Mouse (Mus musculus) monocyte, adult 2 months (primary cell): Measurements from ENCODE around the gene P4ha2.

Experiments
- DNase-seq, 2 experiments: peaks; one replicate each; pipeline ENCODE4 v3.0.0; 2022; ENCODE audit warnings: low spot score in 2 of 2, low read depth in 1 of 2

Gene P4ha2

GRCm38 (mm10) chr11:54105011-54105410 is 5.1 kb downstream of the P4ha2 start:
- DNase-seq = no peak

- DNase-seq = no peak
These were observed 6.8 kb downstream of the P4ha2 start for GRCm38 (mm10) chr11:54106676-54107075.

GRCm38 (mm10) chr11:54107239-54107638 is 7.3 kb downstream of the P4ha2 start:
- DNase-seq = no peak

DNA sequence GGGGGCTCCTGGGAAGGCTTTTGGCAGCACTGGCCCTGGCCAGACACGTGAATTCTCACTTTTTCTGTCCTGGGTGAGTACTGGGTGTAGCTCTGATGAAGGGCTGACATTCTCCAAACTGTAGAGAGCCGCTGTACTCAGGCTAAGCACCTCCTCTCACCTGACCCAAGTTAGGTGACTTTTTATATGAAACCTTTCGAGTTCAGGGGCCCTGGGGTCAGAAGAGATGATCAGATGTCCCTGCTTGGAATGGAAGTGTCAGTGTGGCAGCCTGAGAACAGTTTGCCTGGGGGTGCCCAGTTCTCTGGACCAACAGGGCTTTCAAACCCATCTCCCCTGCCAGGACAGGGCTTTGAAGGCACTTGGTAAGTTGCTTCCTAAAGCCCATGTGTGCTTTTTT is 8.2 kb downstream of the P4ha2 start:
- no peak for DNase-seq

DNA sequence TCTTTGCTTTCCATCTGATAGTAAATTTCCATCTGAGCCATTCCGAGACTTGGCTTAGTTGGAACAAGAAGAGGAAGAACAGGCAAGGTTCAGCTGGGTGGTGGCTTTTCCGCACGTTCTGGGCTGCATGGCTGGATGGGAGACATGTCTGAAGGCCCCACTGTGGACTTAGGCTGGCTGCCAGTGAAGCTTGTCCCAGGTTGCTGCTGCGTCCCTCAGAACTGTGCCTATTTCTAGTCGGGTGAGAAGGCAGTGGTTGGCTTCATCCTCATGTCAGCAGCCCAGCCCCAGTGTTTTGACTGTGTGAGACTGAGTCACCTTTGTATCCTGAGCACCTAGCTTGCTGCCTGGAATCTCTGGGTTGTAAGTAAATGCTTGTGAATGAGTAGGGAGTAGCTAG is 9.0 kb downstream of the P4ha2 start:
- DNase-seq = no peak

DNA sequence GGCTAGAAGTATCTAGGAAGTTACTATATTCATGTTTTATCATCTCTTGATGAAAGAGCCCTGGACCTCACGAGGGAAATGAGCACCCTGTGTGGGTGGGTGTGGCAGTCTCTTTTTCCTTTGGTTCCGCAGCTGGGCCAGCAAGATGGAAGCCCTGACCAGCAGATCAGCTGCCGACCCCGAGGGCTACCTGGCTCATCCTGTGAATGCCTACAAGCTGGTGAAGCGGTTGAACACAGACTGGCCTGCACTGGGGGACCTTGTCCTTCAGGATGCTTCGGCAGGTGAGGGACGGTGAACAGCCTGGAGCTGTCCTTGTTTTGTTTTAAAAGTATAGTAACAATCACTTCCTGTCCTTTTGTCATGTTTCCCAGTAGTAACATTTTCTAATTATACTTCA is 11.4 kb downstream of the P4ha2 start:
- no peak for DNase-seq

- no peak for DNase-seq
These were observed 12.3 kb downstream of the P4ha2 start for GRCm38 (mm10) chr11:54111976-54112741.

- no peak for DNase-seq
These were observed 13.0 kb downstream of the P4ha2 start for GRCm38 (mm10) chr11:54112920-54113319.

GRCm38 (mm10) chr11:54113352-54113751 is 13.5 kb downstream of the P4ha2 start:
- no peak for DNase-seq

GRCm38 (mm10) chr11:54114746-54115145 is 14.9 kb downstream of the P4ha2 start:
- DNase-seq = no peak

DNA sequence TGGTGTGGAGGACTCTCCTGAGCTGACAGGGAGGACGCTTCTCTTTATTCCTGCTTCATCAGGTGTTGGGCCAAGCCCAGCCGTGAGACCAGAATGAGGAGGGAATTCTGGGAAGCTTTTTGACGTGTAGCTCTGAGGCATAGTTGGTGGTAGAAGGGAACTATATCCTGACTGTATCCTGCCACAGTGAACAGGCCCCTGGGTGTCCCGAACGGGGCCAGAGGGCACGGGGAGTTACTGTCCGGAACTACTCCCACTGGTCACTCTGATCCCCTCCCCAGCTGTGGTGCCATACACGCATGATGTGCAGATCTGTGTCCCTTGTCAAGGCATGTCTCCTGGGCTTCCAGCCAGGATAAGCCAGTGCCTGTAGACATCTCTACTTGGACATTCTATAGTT is 15.4 kb downstream of the P4ha2 start:
- no peak for DNase-seq

DNA sequence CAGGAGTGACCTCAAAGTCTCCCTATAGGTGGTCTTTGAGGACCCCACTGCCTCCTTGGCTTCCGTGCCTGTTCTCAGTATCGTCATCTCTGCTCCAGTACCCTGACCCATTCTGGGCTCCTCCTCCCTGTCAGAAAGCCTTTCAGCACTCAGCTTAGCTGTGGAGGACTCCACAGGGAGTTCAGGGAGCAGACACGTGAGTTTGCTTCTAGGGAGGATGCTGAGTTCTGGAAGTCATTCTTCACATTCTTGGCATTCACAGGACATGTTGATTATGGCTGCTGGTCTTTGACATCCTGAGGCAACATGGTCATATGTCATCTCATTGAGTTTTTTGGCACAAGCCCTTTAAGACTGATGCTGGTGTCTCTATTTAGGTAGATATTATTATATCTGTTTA is 16.0 kb downstream of the P4ha2 start:
- no peak for DNase-seq

- DNase-seq = no peak
These were observed 16.5 kb downstream of the P4ha2 start for GRCm38 (mm10) chr11:54116406-54116805.

DNA sequence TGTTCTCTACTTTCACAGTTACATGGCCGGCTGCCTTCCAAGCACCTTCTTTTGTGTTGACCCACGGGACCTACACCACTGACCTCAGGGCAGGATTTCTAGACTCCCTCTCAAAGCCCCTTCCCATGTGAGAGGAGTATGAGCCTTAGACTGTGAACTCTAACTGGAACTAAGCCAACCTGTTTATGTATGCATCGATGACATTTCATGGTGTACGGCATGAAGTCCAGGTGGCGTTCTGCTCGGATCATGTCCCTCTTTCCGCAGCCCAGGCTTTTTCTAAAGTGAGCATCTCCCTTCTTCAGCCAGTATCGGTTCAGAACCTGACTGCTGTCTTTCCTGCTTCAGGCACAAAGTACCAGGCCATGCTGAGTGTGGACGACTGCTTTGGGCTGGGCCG is 17.2 kb downstream of the P4ha2 start:
- DNase-seq = no peak

GRCm38 (mm10) chr11:54119126-54119525 is 19.2 kb downstream of the P4ha2 start:
- DNase-seq = no peak

GRCm38 (mm10) chr11:54119740-54120360 is 20.0 kb downstream of the P4ha2 start:
- DNase-seq = no peak

- DNase-seq = no peak
These were observed 22.7 kb downstream of the P4ha2 start for GRCm38 (mm10) chr11:54122416-54123264.

GRCm38 (mm10) chr11:54125982-54126648 is 26.2 kb downstream of the P4ha2 start:
- no peak for DNase-seq

- DNase-seq = no peak
These were observed 26.9 kb downstream of the P4ha2 start for GRCm38 (mm10) chr11:54126654-54127374.

DNA sequence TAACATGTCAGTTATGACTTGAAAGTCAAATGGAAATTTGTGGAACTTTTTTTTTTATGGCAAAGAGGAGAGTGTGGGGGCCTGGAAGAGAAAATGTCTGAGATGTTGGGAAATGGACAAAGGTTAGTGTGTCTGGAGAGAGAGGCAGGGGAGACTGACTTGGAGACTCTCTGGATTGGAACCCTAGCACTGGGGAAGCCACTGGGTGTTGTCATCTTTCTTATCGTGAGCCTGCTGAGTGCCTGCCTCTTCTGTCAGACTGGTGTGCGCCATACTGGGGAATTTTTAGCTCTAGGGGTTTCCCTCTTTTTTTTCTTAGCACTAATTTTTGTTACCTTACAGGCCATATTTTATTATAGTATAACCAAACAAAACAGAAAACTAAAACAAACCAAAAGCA is 27.5 kb downstream of the P4ha2 start:
- DNase-seq = no peak

GRCm38 (mm10) chr11:54129955-54130354 is 30.1 kb downstream of the P4ha2 start:
- no peak for DNase-seq
